Mouse (Mus musculus) bone marrow, adult 2 months (tissue): ENCODE measurements at regions not wholly inside any gene's neighbourhood (a gene's known extent, or its start where the extent isn't known, plus 50 kb on each side); places are given as distances from the start of the nearest gene placed in this dataset.

Source experiments
- CTCF ChIP-seq: fragments of 200-500 bp; IDR thresholded peaks from 2 replicates; pipeline ENCODE4 v1.5.1; 2011; ENCODE audit warnings: low read length, control low read depth; ENCODE audit not compliant: control insufficient read depth, insufficient read depth
- POLR2A ChIP-seq: fragments of 200-500 bp; IDR thresholded peaks from 2 replicates; pipeline ENCODE4 v1.6.1; 2011; ENCODE audit warnings: low read depth, mild to moderate bottlenecking, control low read depth, low read length, borderline replicate concordance; ENCODE audit not compliant: control insufficient read depth

GRCm38 (mm10) chr5:4484780-4485179 is 273.1 kb downstream of the Fzd1 start:
- TF ChIP-seq POLR2A (no peak), CTCF (no peak)
